Mouse (Mus musculus): Measurements from ENCODE around the gene Siglec1. TPM values are rescaled to one million over a fixed set of nuclear protein-coding genes. Genes with fewer than 3 reads are reported as not detected.
"Not testable (repeated sequence)": the region's sequence is repeated elsewhere in the genome, so short reads cannot be mapped to it uniquely, and the experiment has no call there.

Gene Siglec1
- total RNA-seq (2014; fragmentation: Nextera tagmentation) (0.22 and 0.48 TPM in 2 replicates), total RNA-seq (2017) (not detected in 2 replicates)

DNA sequence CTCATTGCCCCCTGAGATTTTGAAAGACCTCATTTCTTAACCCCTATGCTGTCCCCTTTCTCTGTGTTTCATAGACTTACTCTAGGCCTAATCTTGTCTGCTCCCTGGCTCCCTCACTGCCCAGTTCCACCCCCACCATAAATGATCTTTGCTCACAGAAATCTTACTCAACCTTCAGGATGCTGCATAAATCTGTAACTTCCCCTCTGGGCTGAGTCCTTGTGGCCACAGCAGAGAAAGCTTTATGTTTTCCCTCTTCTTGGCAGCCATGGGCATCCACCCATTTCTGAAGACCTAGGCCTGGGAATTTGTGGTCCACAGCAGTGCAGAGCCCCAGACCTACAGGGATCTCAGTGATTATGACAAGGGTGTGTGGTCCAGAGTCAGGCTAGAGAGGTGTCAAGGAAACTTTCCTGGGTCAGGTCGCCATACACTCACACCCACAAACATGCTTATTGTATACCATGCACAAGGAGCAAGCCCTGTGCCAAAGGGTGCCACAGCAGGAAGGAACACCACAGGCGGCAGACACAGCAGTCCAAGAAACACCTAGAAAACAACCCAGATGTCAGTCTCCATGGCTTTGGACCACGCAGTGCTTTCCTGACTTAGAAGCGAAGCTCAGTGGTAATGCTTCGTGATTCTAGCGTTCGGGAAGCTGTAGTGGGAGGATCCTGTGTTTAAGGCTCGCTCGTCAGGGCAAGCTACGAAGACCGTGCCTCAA, at the start of gene Siglec1:
Siglec1 (minus strand) TSS at position 99 of the 724 bp plus-strand sequence.
- no peak for ATAC-seq (replicated peaks; ENCODE audit: low FRiP score, low TSS enrichment, poor library complexity, severe bottlenecking)

DNA sequence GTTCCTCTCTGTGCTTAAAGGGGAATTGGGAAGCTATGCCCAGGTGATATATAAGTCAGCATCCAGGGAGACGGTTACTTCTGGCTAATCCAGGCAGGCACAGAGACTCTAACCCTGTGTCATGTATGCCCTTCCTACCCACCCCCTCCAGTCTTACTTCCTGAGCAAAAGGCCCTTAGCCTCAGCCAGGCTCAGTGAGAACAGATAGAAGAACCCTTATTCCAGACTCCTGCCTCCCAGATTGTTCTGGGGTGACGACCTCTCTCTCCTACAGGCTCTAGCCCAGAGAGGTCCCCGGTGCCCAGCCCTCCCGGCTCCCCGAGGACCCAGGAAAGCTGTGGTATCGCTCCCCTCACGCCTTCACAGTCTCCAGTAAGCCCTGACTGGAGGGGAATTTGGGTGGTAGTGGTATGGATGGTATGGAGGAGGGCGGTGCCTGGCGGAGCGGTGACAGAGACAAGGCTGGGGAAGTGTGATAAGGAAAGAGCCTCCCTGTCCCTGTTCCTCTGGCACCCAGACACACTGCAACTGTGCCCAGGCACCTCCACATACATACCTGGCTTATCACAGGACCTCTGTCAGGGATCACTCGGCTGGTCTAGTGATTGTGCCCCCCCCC, 49.1 kb upstream of the Siglec1 start:
- ATAC-seq (replicated peaks; ENCODE audit: low FRiP score, low TSS enrichment, poor library complexity, severe bottlenecking), result peak; percentile 96

DNA sequence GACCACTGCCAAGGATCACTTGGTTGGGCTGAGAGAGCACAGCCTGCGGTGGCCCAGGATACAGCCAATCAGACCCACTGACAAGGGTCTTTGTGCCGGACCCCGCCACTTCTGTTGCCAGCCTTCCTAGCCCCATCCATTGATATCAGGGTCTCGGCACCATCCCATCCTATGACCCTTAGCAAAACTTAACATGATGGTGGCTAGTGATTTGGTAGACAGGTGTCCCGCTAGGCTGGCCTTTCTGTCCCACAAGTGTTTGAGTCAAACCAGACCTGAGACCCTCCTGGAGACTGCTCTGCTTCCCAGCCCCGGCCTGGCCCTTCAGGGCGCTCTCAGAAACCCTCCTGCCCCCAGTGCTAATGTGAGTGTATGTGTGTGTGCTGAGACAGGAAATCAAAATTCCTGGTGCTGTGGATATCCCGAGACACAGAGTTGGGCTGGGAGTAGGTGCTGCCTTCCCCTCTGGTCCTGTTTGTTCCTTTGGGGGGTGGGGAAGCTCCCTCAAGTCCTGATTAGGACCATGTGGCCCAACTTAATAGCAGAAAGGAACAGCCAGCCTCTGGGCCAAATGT, 48.3 kb upstream of the Siglec1 start:
- ATAC-seq (replicated peaks; ENCODE audit: low FRiP score, low TSS enrichment, poor library complexity, severe bottlenecking), result no peak

DNA sequence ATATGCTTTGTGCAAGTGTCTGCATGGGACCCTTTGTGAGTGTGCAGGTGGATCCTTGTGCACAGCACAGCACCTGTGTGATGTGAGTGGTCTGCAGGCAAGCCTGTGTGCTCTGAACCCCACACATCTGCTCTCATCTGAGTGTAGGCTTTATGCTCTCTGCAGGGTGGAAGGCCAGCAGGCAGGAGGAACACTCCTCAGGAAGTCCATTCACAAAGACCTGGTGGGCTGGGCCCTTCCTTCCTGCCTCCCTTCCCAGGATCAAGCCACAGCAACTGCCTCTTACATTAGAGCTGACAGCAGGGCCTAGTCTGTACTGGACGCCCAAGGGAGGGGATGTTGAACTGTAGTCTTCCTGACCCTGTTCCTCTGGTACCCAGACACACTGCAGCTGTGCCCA, 47.8 kb upstream of the Siglec1 start:
- no peak for ATAC-seq (replicated peaks; ENCODE audit: low FRiP score, low TSS enrichment, poor library complexity, severe bottlenecking)

DNA sequence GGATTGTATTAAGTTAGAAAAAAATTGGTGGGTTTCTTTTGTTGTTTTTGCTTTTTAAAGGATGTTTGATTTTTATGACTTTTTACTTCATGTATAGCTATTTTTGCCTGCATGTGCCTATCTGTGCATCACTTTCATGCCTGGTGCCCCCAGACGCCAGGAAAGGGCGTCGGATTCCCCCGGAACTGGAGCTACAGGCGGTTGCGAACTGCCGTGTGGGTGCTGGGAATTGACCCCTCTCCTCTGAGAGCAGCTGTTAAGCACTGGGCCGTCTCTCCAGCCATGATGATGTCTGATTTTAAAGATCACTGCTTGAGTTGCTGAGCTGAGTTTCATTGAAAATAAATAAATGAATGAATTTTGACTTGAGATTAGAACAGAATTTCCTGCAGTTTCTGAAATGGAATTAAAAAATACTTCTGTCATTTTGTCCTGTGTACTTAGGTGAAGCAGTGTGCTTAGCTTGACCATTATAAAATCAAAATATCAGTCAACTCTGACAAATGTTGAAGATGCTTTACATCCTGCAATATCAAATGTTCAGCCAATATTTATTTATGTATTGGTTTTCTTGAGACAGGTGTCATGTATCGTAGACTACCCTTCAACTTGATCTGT, 46.5 kb upstream of the Siglec1 start, which contains the start of gene Gm11037:
Gm11037 (plus strand) TSS at position 568 of the 618 bp plus-strand sequence.
- no peak for ATAC-seq (replicated peaks; ENCODE audit: low FRiP score, low TSS enrichment, poor library complexity, severe bottlenecking)

DNA sequence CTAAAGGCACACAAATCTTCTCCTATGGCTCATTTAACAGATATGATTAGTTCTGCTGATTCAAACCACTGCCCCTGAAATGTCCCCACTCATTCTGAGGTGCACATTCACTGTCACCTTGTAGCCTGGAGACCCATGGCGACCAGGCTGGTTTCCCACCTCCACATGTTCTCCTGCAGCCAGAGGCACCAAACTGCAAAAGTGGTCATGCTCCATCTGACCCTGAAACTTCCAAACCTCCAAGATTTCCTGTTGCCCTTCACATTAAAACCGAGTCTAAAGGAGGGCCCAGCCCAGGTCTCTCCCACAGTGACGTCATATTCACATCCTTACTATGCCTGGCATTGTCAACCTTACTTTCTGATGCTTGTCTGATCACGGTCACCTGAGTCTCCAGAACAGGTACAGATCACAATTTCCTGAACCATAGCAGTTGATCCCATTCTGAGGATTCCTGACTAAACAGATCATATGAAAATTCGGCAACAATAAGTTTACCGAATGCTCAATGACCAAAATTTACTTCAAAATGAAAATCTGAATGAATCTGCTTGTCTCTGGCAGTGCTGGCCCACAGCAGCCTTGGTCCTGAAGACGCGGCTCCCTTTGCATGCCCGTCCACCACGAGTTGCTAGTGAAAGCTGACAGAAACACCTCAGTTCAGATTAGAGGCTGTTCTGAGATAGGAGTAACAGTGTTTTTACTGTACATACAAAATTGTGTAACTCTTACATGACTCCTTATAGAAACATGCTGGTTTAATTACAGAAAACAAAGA, 45.7 kb upstream of the Siglec1 start:
- ATAC-seq (replicated peaks; ENCODE audit: low FRiP score, low TSS enrichment, poor library complexity, severe bottlenecking), result no peak

DNA sequence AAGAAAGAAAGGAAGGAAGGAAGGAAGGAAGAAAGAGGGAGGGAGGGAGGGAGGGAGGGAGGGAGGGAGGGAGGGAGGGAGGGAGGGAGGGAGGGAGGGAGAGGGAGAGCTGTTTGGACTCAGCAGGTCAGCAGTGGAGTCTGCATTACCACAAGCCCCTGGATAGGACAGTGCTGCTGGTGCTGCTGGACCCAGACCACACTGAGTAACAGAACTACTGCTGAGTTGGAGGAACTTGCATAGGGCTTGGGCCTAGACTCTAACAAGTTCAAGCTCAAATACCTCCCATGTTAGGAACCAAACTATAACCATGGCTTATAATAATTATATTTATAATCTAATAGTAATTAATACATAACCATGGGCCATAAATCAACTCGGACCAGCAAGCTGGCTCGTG, 44.3 kb upstream of the Siglec1 start:
- no peak for ATAC-seq (replicated peaks; ENCODE audit: low FRiP score, low TSS enrichment, poor library complexity, severe bottlenecking)

DNA sequence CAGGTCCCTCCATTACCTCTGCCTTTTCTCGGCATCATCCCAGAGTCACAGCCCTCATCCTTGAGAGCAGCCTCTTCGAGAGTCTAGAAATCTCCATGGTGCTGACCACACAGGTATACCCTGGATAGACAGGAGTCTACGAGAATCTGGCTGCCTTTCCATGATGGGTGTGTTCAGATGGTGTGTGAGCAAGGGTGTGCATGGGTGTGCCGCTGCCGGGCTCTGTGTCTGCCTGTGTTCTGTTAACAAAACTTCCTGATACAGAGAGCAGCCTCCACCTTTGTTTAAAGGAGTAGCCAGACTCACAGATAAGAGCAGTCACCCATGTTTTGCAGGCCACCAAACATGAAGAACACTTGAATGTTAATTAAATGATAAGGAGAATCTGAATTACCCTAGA, 43.3 kb upstream of the Siglec1 start:
- ATAC-seq (replicated peaks; ENCODE audit: low FRiP score, low TSS enrichment, poor library complexity, severe bottlenecking), result peak; percentile 90

DNA sequence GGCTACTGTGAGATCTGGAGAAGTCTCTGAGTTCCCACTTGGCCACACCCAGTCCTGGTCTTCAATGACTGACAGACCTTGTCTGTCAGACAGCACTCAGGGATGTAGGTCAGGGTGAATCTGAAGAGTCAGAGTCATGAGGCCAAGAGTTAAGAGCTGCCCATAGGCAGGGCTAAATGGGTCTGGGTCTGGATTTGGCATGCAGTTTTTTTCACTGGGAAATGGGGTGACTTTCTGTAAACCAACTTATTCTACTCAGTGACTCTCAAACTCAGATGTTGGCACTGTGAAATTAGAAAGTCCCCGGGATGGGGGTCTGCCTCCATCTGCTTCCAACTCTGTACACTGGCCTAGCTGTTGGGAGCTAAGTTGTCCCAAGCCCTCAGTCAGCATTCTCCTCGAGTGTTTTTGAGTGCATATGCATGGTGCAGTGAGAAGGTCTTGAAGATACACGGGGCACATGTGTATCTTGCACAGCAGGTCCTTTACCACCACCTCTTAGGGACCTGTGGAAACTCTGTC, 42.1 kb upstream of the Siglec1 start:
- no peak for ATAC-seq (replicated peaks; ENCODE audit: low FRiP score, low TSS enrichment, poor library complexity, severe bottlenecking)

DNA sequence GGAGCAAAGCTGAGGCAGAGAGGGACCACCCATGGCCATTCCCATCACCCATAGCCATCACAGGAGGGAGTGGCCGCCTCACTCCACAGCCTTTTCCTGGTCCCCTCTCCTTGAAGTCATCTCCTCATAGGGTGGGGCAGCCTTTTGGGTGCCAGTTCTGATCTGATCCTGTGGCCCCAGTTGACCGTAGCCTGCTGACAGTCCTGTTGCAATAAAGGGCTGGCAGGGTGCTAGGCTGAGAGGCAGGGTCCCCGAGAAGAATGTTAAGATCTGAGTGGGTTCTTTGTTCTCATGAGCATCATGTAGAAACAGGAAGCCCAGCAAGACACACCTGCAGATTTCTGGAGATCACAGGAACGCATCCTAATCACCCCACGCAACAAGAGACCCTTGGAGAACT, 41.6 kb upstream of the Siglec1 start:
- ATAC-seq (replicated peaks; ENCODE audit: low FRiP score, low TSS enrichment, poor library complexity, severe bottlenecking), result no peak

DNA sequence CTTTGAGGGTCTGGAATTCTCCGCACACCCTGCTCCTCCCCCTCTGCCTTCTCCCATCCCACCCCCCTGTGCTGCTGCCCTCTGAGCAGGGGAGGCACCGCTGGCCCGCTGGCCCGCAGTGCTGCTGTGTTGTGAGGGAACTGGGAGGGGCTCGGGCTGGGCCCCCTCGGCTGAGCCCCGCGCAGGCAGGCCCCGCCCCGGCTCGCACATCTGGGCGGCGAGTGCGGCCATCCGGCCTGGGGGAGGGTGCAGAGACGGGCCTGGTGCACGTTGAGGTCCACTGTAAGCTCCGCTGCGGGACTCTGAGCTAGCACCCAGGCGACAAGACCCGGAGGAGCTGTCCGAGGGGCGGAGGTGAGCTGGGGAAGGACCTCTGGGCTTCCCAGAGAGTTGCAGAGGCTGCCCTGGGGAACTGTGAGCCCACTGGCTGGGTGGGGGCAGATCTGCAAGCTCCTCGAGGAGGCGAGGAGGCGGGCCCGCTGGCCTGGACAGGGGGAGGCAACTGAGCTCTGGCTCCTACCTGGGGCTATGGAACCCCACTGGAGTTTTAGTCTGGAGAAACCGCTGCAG, 40.7 kb upstream of the Siglec1 start, which contains the start of gene Hspa12b:
Hspa12b (plus strand) TSS at position 120 of the 570 bp plus-strand sequence.
- peak; percentile 29 for ATAC-seq (replicated peaks; ENCODE audit: low FRiP score, low TSS enrichment, poor library complexity, severe bottlenecking)

DNA sequence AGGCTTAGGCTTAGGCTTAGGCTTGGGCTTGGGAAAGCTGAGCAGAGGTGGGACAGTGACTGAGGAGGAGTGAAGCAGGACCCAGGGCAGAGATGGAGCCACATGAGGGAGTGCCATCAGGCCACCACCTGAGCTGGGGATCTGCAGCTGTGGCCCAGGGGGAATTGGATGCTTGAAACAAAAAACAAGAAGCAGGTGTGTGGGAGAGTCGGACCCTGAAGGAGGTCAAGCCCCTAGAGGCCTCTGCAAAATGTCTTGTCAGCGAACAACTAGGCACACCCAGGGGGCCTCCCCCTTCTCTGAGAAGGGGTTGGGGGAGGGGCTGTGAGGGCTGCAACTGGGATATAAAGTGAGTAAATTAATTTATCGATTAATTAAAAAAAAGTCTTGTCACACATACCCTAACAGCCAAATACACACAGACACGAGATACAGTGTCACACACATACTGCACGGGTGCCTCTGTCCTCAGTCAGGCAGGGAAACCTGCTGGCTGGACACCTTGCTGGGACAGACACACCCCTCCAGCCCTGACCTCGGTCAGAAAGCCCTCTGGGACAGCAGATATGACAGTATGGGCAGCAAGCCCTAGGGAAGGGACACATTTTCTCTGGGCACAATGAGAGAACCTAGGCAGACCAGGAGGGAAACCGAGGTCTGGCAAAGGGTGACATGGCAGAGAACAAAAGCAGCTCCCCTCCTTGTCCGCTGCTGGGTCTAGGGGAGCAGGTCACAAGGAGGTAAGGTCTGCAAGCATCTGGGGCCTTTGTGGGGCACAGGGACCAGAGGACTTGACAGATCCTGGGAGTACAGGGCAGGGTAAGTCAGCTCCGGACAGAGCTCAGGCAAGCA, 39.6 kb upstream of the Siglec1 start:
- no peak for ATAC-seq (replicated peaks; ENCODE audit: low FRiP score, low TSS enrichment, poor library complexity, severe bottlenecking)

DNA sequence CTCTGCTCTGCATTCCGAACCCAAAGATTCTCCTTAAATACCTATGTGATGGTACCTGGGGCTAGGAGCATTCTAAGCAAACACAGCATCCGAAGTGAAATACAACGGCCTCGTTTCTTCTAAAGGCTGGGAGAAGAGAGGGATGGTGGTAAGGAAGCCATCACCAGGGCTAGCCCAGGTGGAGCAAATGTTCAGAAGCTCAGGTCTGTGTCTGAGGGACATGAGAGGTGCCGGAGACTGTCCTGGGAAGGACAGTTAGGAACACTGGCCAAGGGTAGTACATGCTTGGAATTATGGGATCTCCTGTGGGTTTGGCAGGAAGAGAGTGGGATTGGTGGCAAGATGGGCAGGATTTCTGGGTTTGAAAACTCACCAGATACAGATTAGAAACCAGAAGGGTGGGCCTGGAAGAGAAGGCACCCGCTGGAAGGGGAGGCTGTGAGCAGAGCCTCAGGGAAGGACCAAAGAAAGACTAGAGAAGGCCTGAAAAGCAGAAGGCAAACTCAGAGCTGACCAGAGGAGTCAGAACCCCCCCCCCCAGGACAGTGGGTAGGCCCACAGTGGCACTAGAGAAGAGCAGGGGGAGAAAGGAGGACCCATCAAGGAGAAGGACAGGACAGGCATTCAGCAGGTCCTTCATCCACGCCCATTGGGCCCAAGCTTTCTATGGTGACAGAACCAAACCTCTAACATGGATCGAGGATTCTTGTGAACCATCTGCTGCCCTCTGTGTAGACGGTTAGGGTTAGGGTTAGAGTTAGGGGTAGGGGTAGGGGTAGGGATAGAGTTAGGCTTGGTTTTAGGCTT, 38.8 kb upstream of the Siglec1 start:
- ATAC-seq (replicated peaks; ENCODE audit: low FRiP score, low TSS enrichment, poor library complexity, severe bottlenecking), result no peak

DNA sequence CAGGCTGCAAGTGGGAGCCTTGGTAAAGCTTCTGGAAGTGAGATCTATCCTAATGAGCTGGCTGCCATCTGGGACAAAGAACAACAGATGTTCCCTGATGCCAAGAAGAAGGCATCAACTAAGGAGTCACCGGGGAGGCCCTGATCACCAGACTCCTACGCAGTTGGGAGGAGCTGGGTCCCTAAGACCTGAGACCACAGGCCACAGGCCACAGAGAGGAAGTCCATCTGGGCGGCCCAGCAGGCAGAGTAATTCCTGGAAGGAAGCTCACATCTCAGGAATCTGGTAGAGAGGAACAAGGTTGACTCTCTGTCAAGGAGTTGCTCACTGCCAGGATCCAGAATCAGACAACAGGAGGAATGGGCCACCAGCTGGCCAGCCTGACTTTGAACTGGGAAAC, 37.6 kb upstream of the Siglec1 start:
- no peak for ATAC-seq (replicated peaks; ENCODE audit: low FRiP score, low TSS enrichment, poor library complexity, severe bottlenecking)

DNA sequence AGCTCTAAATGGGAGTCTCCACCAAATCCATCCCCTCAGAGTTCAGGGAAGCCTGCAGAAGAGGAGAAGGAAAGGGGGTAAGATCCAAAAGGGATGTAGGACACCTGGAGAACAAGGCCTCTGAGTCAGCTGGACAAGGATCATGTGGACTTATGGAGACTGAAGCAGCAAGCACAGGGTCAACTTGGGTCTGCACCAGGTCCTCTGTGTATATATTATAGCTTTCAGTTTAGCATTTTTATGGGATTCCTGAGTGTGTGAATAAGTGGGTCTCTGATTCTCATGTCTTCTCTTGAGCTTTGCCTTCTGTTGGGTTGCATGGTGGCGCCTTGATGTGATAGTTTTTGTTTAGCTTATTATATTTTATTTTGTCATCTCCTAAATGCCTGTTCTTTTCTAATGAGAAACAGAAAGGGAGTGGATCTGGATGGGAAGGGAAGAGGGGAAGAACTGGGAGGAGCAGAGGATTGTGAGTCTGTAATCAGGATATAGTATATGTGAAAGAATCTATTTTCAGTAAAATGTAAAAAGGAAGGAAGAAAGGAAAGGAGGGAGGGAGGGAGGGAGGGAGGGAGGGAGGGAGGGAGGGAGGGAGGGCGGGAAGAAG, 32.5 kb upstream of the Siglec1 start:
- no peak for ATAC-seq (replicated peaks; ENCODE audit: low FRiP score, low TSS enrichment, poor library complexity, severe bottlenecking)

DNA sequence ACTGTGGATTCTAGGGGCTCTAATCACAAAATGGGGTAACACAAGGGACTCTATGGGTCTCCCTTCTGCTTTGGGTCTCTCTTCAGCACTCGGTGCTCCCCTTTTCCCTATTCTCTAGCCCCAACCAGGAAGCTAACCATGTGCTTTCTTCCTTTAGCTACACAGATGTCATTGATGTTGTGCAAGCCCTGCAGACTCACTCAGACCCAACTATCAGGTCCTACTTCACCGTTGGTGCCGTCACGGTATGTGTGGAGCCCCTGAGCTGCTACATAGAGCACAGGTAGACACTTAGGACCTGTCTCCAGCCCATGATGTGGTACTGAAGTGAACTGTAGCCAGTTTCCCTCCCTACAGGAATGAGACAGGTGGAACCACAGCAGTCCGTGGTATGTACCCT, 19.4 kb upstream of the Siglec1 start:
- no peak for ATAC-seq (replicated peaks; ENCODE audit: low FRiP score, low TSS enrichment, poor library complexity, severe bottlenecking)

DNA sequence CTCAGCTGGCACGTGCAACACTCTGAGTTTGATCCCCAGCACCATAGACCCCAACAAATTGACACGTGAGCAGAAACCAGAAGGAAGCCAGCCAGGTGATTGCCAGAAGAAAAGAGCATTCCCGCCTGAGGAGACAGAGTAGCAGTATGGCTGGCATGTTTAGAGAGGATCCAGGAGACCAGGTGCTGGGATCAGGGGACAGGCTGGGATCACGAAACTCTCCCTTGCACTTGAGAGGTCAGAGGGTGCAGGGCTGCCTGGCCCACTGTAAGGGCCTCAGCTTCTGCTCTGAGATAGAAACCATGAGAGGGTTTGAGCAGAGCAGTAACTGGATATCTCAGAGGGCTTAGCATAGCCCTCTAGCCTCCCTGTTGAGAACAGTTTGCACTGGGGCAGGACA, 18.5 kb upstream of the Siglec1 start:
- not testable (repeated sequence) for ATAC-seq (replicated peaks; ENCODE audit: low FRiP score, low TSS enrichment, poor library complexity, severe bottlenecking)
